Mouse (Mus musculus) stomach, postnatal 0 days (tissue): ENCODE data around the gene Gm3625.

ENCODE experiments used
- CTCF ChIP-seq: IDR thresholded peaks from 2 replicates; pipeline ENCODE4 v1.5.1; 2016; ENCODE audit warnings: antibody characterized with exemption, low read depth, mild to moderate bottlenecking, moderate library complexity
- EP300 ChIP-seq: optimal IDR thresholded peaks from 2 replicates; pipeline ENCODE3; 2016; ENCODE audit warnings: antibody characterized with exemption

DNA sequence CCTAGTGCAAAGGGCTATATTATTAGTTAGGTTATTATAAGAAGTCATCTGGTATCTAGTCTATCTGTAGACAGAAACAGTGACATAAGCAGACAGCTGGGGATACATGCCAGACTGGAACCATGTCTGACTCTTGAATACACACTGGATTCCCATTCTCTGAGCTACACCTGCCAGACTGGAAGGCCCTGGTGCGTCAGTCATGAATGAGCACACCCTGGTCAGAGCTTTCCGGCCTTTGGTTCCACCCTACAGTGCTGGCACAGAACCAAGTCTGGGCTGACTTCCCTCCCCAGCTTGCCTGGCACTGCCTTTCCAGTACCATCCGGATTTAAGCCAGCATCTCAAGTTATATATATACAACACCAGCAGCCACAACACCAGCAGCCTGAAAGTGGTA is 4.1 kb downstream of the Gm3625 start:
- TF ChIP-seq CTCF = no peak
- TF ChIP-seq EP300 = no peak
